Mouse (Mus musculus) right cerebral cortex, postnatal 10 days (tissue): ENCODE data around the gene Pdlim7.

Experiments used
- DNase-seq, 2 experiments: peaks; one replicate each; pipeline ENCODE4 v3.0.0; 2021; ENCODE audit warnings: low spot score in 2 of 2

Gene Pdlim7

DNA sequence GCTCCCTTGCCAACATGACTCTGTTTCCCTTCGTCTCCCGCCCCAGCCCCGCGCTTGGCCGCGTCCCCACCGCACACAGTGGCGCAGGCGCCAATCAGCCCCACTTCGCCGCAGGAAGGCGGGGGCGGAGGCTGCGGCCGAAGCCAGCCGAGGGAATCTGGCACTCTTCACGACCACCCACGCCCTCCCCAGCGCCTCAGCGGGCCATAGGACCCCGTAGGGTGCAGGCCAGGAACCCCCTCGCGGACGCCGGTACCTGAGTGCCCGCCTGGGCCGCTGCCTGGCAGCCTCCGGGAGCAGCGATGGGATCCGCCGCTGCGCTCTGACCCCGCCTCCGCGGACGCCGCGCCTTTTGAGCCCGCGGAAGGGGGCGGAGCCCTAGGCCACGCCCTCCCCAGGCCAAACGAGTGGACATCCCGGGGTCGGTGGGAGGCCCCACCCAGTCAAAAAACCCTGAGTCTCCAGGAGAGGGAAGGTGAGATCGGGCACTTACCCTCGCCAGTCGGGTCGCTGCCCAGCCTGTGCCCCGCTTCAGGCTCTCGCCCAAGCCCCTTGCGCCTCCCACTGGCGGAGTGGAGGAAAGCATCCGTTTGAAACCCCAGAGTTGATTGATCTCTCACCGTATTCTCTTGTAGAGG, at the start of gene Pdlim7:
Pdlim7 (minus strand) TSS at position 566 of the 638 bp plus-strand sequence.
- DNase-seq = peak; percentile 87

- no peak for DNase-seq
Measured at GRCm38 (mm10) chr13:55557499-55557898, 44.0 kb upstream of the Pdlim7 start.

DNA sequence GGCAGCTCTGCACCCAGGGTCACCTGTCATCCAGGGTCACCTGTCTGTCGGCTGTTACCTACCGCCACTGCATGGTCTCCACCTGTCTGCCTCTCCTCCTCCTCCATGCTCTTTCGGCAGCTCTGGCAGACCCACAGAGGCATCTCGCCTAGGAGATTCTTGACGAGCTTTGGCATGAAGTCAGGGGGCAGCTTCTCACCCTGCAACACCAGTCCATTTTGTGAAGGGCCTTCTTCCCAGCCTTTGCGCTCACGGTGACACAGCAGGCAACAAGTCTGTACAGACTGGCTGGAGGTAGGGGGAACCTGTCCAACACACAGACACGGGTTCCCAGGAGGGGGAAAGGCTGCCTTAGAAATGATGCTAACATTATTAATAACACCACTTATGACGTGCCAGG, 42.4 kb upstream of the Pdlim7 start:
- no peak for DNase-seq

GRCm38 (mm10) chr13:55549061-55549460, 35.6 kb upstream of the Pdlim7 start:
- DNase-seq = no peak

GRCm38 (mm10) chr13:55548426-55548825, 35.0 kb upstream of the Pdlim7 start:
- DNase-seq = no peak

- no peak for DNase-seq
Measured at GRCm38 (mm10) chr13:55547916-55548315, 34.4 kb upstream of the Pdlim7 start.

DNA sequence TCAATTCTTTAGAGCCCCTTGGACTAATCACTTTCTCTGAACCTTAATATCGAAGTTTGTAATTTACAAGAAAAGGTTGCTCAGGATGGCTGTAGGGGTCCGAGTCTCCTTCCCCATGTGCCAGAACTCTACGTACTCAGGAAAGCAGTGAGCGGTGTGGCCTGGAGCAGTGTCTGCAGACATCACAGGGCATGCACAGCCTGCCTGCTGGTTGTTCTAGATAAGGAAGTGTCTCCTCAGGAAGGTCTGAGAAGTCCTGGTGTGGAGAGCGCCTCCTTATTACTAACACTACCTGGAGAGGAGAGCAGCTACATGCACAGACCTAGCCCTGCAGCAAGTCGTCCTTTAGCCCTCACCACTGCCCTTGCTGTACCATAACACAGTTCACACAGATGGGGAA, 31.3 kb upstream of the Pdlim7 start:
- DNase-seq = no peak

DNA sequence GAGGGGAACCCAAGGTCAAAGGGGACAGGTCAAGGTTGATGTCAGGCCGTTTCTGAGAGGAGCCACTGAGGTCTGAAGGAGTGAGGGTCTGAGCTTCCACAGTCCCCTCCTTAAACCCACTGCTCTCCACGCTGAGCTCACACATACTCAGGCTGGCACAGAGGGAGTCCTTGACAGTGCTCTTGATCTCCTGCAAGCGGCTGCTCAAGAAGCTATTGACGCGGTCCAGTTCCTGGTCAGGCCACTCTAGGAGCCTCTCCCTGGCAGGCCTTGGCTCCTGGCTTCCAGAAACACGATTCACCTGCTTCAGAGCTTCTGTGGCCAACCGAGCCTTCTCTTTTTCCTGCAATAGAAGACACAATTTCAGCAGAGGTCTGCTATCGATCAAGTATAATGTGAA, 30.0 kb upstream of the Pdlim7 start:
- no peak for DNase-seq

GRCm38 (mm10) chr13:55542891-55543290, 29.4 kb upstream of the Pdlim7 start:
- no peak for DNase-seq

GRCm38 (mm10) chr13:55540933-55541332, 27.5 kb upstream of the Pdlim7 start:
- peak in 1 of 2 experiments; percentile 62 for DNase-seq

DNA sequence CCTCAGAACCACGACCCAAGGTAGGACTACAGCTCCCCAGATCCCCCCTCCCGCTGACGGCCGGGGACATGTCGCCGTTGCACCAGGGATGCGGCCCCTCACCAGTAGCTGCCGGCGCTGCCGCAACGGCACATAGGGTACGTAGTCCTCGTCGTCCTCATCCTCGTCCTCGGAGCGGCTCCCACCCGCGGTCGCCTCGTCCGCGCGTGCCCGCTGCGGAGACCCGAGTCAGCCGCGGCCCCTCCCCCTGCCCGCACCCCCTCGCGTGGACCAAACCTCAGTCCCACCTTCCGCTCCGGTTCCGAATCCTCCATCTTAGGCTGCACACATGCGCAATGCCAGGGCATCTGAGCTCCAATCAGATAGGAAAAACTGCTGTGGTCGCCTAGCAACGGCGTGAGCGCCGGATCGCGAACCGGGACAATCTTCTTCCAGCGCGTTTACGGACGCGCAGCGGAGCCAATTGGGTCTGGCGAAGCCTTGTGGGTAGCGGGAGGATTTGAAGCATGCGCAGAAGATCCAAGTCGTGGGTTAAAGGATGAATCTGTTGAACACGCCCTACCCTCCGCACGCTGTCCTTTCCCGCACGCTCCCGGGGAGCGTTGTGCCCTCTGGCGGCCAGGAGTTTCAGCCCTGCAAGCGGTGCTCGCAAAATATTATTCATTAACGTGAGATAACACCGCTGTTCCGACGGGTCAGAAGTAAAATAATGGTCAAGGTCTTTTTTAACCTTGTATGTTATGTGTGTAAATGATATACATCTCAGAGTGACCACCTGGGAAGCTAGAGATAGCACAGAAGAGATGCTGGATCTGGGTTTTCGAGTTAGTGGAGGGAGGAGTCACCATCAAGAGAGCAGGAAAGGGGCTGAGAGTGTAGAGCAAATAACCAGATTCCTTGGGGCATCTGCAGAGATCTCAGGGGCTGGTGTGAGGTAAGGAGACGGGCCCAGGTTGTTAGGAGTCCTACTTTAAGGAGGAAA, 23.0 kb upstream of the Pdlim7 start, which contains the start of gene Ddx41:
Ddx41 (minus strand) TSS at position 465 of the 982 bp plus-strand sequence.
- DNase-seq = peak; percentile 100

GRCm38 (mm10) chr13:55535796-55536193, 22.3 kb upstream of the Pdlim7 start:
- DNase-seq = no peak

- no peak for DNase-seq
Measured at GRCm38 (mm10) chr13:55535191-55535590, 21.7 kb upstream of the Pdlim7 start.

DNA sequence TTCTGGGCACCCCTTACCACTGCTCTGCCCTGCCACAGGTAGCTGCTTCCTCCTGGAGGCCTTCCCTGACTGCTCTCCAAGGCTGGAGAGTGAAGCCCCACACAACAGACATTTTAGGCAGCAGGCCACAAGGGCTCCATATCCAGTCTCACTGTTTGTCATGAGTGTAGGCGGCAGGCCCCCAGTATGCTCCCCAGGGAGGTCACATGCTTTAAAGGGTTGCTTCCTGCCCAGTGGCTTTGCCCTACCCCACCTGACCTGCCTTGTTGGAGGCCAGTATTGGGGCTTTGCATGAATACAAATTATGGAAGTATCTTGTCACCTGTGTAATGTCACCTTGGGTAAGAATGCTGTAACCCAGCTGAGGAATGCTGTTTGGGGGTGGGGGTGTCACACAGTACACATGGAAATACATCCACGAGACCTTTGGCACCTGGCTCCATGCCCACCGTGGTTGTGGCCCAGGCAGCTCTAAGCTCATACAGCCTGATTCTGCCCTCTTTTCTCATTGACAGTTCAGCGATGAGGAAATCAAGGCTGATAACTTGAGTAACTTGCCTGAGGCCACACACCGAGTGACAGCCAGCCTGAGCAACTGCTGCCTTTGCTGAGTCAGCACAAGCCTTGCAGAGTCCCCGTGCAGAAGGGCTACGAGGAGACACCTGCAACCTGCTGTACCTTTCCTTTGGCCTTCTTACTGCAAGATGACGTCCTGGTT, 15.9 kb upstream of the Pdlim7 start, which contains the start of gene Dok3:
Dok3 (minus strand) TSS at position 99 of the 718 bp plus-strand sequence.
- no peak for DNase-seq

- DNase-seq = peak in 1 of 2 experiments; percentile 48
Measured at GRCm38 (mm10) chr13:55527834-55528772, 14.6 kb upstream of the Pdlim7 start.

GRCm38 (mm10) chr13:55527212-55527611, 13.7 kb upstream of the Pdlim7 start:
- DNase-seq = no peak

- DNase-seq = no peak
Measured at GRCm38 (mm10) chr13:55525733-55526553, 12.5 kb upstream of the Pdlim7 start.

DNA sequence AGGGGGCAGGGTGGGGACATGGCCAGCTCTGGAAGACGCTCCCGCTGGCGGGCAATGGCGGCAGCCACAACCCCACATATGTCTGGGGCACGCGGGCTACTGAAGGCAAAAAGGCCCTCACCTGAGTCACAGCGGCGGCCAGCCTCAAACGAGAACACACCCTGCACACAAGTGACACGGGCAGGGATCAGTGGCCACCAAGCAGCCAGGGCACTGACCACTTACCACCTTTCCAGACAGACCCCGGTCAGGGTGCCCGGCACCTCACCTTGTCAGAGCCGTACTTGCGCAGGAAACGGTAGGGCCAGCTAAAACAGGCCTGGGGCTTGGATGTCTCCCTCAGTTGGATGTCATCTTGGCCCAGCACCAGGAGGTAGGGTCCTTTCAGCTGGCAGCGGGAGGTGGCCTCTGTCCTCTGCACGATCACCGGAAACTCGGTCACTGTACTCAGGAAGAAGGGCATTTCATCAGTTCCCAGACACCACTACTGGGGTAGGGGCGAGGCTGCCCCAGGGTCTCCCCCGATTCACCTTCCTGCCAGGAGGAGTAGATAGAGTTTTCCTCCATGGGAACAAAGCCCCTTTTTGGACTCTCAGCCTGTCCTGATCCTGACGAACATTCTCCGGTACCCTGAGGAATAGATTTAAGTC, 10.6 kb upstream of the Pdlim7 start:
- no peak for DNase-seq

GRCm38 (mm10) chr13:55523278-55523677, 9.8 kb upstream of the Pdlim7 start:
- no peak for DNase-seq
